Mouse (Mus musculus) midbrain, embryonic 12.5 days (tissue): ENCODE results near the gene Olfr599. TPM values are rescaled to one million over a fixed set of nuclear protein-coding genes. Genes with fewer than 3 reads are reported as not detected.
"Not testable (repeated sequence)": the region's sequence is repeated elsewhere in the genome, so short reads cannot be mapped to it uniquely, and the experiment has no call there.

Source experiments
- ATAC-seq: fragments of 200-750 bp; cut with Nextera tagmentation; 2 replicates; pipeline ENCODE4 v1.8.0; 2017; ENCODE audit warnings: low read depth, moderate TSS enrichment, moderate library complexity; ENCODE audit not compliant: low FRiP score
- H3K27ac ChIP-seq: fragments of 300-500 bp; sonication (generic); replicated peaks from 2 replicates; pipeline ENCODE4 v1.5.1; 2016; ENCODE audit warnings: mild to moderate bottlenecking
- H3K27me3 ChIP-seq: fragments of 300-500 bp; sonication (generic); 2 replicates; pipeline ENCODE4 v1.6.1; 2016; ENCODE audit warnings: mild to moderate bottlenecking
- H3K36me3 ChIP-seq: fragments of 300-500 bp; sonication (generic); 2 replicates; pipeline ENCODE4 v1.6.1; 2016
- H3K4me1 ChIP-seq: fragments of 300-500 bp; sonication (generic); 2 replicates; pipeline ENCODE4 v1.6.1; 2016
- H3K4me2 ChIP-seq: fragments of 300-500 bp; sonication (generic); replicated peaks from 2 replicates; pipeline ENCODE4 v1.6.1; 2016; ENCODE audit warnings: mild to moderate bottlenecking, moderate library complexity
- H3K4me3 ChIP-seq: fragments of 300-500 bp; sonication (generic); 2 replicates; pipeline ENCODE4 v1.5.1; 2016; ENCODE audit warnings: mild to moderate bottlenecking
- H3K9ac ChIP-seq: fragments of 300-500 bp; sonication (generic); replicated peaks from 2 replicates; pipeline ENCODE4 v1.6.1; 2016; ENCODE audit warnings: mild to moderate bottlenecking, moderate library complexity
- H3K9me3 ChIP-seq: fragments of 300-500 bp; sonication (generic); 2 replicates; pipeline ENCODE4 v1.6.1; 2016; ENCODE audit warnings: mild to moderate bottlenecking
- WGBS: fragments of 180-500 bp; shearing (Covaris S2); methylation state at CpG from one replicate; pipeline ENCODE4 v1.1.7; 2016; 5-methylcytosine and 5-hydroxymethylcytosine counted together
- polyA plus RNA-seq: library from polyadenylated mRNA; unstranded; fragments of >200 nt; fragmentation: Nextera tagmentation; extraction: Ambion mirVana; gene quantifications from 2 replicates; pipeline ENCODE4 v1.2.1, GENCODE M21; 2016

The Olfr599 gene
- not detected in 2 replicates for polyA plus RNA-seq

DNA sequence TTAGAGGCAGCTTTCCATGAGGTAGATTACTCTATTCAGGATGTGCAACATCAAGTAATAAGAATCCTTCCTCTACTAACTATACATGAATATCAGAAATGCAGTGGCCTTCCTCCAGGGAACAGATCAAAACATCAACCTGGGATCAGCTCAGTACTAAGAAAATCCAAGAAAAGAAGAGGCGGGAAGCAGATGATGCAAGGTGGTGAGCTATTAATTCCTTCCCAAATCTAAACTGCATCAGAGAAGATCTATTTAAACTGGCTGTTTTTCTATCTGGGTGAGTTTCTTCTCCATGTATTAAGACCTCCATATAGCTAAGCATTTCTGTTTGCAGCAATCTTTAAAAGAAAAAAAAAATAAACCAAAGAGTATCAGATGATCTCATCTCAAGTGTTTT lies at the start of gene Olfr599:
TSS of gene Olfr599 (plus strand) at position 301 of the 400 bp plus-strand sequence.
- no peak for ATAC-seq

GRCm38 (mm10) chr7:103305348-103305747 lies 30.4 kb upstream of the Olfr599 start, which contains the start of gene Olfr596:
Gene Olfr596, plus strand, starts transcription at chr7:103305648.
- 94% methylated on average over 2 of the region's 2 CpGs for WGBS

More for the DNA sequence above, at the start of gene Olfr599:
- 92% methylated on average over 1 of the region's 1 CpGs for WGBS
- Histone ChIP-seq H3K4me3 (no peak within 1 kb of the TSS), H3K36me3 (no peaks in the 10 kb centered on the region), H3K4me2 (no peak within 1 kb of the TSS), H3K4me1 (no peaks in the 10 kb centered on the region), H3K27me3 (no peaks in the 10 kb centered on the region), H3K27ac (no peak within 1 kb of the TSS), H3K9ac (no peak within 1 kb of the TSS), H3K9me3 (no peaks in the 10 kb centered on the region)

DNA sequence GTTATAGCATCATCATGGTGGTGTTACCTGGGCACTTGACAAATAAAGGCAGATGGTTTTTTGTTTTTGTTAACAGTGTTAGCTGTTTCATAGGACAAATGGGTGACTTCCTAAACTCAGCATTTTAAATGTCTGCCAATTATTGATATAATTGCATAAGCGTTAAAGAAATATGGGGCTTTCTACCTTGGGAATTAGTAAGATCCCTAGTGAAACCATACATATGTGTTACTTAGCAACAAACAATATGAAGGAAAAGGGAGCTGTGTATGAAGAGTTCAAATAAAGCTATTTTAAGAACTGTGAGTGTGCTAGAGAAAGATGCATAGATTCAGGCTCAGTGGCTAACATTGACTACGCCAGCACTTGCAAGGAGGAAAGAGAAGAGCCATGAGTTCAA lies 19.7 kb upstream of the Olfr599 start, which contains the start of gene Olfr597:
TSS of gene Olfr597 (plus strand) at position 301 of the 400 bp plus-strand sequence.
- 92% methylated on average over 2 of the region's 2 CpGs for WGBS
- not testable (repeated sequence) for H3K36me3 ChIP-seq, H3K4me1 ChIP-seq, H3K4me2 ChIP-seq, ATAC-seq, H3K4me3 ChIP-seq, H3K9me3 ChIP-seq, H3K27me3 ChIP-seq, H3K9ac ChIP-seq, H3K27ac ChIP-seq

More at GRCm38 (mm10) chr7:103305348-103305747, 30.4 kb upstream of the Olfr599 start, which contains the start of gene Olfr596:
- H3K4me1 ChIP-seq, H3K9ac ChIP-seq, H3K36me3 ChIP-seq, H3K27me3 ChIP-seq, H3K4me2 ChIP-seq, H3K4me3 ChIP-seq, ATAC-seq, H3K27ac ChIP-seq, H3K9me3 ChIP-seq: not testable (repeated sequence)

DNA sequence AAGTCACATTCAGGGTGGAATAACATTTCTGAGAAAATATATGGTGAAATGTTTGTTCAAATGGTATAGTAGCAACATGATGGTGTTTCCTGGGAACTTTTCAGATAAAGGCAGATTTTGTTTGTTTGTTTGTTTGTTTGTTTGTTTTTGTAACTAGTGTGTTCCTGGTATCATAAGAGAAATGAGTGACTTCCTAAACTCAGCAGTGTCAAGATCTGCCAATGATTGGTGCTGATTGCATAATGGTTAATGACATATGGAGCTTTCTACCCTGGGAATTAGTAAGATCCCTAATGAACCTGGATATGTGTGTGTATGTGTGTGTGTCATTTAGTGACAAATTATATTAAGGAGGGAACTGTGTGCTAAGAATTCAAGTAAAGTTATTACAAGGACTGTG lies 12.4 kb upstream of the Olfr599 start, which contains the start of gene Olfr598:
TSS of gene Olfr598 (plus strand) at position 301 of the 400 bp plus-strand sequence.
- Histone ChIP-seq H3K27me3 (no peaks in the 10 kb centered on the region), H3K27ac (no peak within 1 kb of the TSS), H3K36me3 (no peaks in the 10 kb centered on the region), H3K4me2 (no peak within 1 kb of the TSS), H3K4me1 (no peaks in the 10 kb centered on the region), H3K4me3 (no peak within 1 kb of the TSS), H3K9ac (no peak within 1 kb of the TSS), H3K9me3 (no peaks in the 10 kb centered on the region)
- ATAC-seq: no peak

DNA sequence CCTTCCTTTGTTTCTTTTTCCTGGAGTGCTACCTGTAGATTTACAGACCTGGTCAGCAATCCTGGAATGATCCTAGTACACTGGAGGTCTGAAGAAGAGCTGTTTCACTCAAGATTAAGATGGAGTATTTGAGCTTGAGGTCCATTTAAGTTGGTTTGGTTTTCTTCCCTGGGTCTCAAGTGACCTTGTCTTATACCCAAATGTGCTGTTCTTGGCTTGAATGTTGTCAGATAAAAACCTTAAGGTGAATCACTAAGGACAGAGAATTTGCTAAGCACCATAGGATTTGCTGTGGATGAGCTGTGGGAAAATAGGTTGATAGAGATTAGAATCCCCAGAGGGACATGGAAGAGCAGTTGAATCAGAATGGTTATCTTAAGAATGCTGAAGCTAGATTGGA lies 13.9 kb downstream of the Olfr599 start, which contains the start of gene Olfr600:
TSS of gene Olfr600 (minus strand) at position 101 of the 400 bp plus-strand sequence.
- Histone ChIP-seq H3K4me3 (no peak within 1 kb of the TSS), H3K9ac (no peak within 1 kb of the TSS), H3K4me2 (no peak within 1 kb of the TSS), H3K36me3 (no peaks in the 10 kb centered on the region), H3K27ac (no peak within 1 kb of the TSS), H3K9me3 (no peaks in the 10 kb centered on the region), H3K4me1 (no peaks in the 10 kb centered on the region), H3K27me3 (no peaks in the 10 kb centered on the region)
- no peak for ATAC-seq

DNA sequence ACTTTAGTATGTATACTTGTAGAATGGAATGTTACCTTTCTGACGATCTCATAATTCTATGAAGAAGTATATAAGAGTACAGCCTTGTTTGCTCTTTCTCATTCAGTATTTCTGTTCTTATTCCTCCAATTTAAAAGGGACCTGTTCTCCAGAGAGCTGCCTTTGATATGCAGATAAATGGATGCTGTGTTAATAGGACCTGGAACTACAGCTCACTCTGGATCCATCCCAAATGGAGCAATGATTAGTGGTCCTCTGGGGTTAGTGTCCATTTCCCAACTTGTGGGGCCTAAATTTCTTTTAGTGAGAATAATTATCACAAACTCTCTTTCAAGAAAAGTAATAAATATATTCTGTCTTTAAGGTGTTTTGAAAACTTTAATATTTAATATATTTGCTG lies 26.8 kb downstream of the Olfr599 start, which contains the start of gene Olfr601:
TSS of gene Olfr601 (minus strand) at position 101 of the 400 bp plus-strand sequence.
- no peak within 1 kb of the TSS for H3K9ac ChIP-seq
- H3K4me3 ChIP-seq: no peak within 1 kb of the TSS
- H3K4me1 ChIP-seq: no peaks in the 10 kb centered on the region
- H3K27me3 ChIP-seq: no peaks in the 10 kb centered on the region
- ATAC-seq: no peak
- no peak within 1 kb of the TSS for H3K4me2 ChIP-seq
- 96% methylated on average over 1 of the region's 1 CpGs for WGBS
- no peak within 1 kb of the TSS for H3K27ac ChIP-seq
- H3K9me3 ChIP-seq: no peaks in the 10 kb centered on the region
- no peaks in the 10 kb centered on the region for H3K36me3 ChIP-seq

DNA sequence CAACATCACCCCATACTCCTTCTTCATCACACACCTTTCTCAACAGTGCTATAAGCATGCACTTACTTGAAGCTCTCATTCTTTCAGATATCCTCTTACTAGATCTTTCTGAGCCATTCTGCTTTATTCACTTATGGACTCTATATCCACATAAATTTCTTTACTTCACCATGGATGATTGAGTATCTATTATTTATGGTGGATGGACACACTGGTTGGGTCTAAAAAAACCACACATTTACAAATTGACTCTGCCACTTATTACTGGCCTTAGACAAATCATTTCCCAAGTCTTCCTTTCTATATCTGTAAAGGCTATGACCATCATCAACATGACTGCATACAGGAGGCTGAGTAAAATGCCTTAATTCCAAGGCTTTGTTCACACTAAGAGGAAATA lies 50.4 kb downstream of the Olfr599 start, which contains the start of gene Olfr603:
TSS of gene Olfr603 (minus strand) at position 101 of the 400 bp plus-strand sequence.
- Histone ChIP-seq H3K4me2 (no peak within 1 kb of the TSS), H3K27ac (no peak within 1 kb of the TSS), H3K4me1 (no peaks in the 10 kb centered on the region), H3K9ac (no peak within 1 kb of the TSS), H3K9me3 (no peaks in the 10 kb centered on the region), H3K4me3 (no peak within 1 kb of the TSS), H3K27me3 (no peaks in the 10 kb centered on the region), H3K36me3 (no peaks in the 10 kb centered on the region)
- ATAC-seq: no peak

Other genes starting within 250 kb of the Olfr599 start
- gene Olfr585, start 238.2 kb upstream of the Olfr599 start, polyA plus RNA-seq: not detected in 2 replicates
- gene Olfr586, start 210.3 kb upstream of the Olfr599 start, polyA plus RNA-seq: not detected in 2 replicates
- gene Olfr588-ps1, start 195.0 kb upstream of the Olfr599 start, polyA plus RNA-seq: not detected in 2 replicates
- not detected in 2 replicates for gene Olfr589, start 179.6 kb upstream of the Olfr599 start, polyA plus RNA-seq
- not detected in 2 replicates for gene Olfr591, start 157.6 kb upstream of the Olfr599 start, polyA plus RNA-seq
- gene Olfr592, start 151.1 kb upstream of the Olfr599 start, polyA plus RNA-seq: not detected in 2 replicates
- gene Olfr593, start 124.1 kb upstream of the Olfr599 start, polyA plus RNA-seq: not detected in 2 replicates
- gene Olfr594, start 118.9 kb upstream of the Olfr599 start, polyA plus RNA-seq: not detected in 2 replicates
- gene Usp17ld, start 83.4 kb upstream of the Olfr599 start, polyA plus RNA-seq: not detected in 2 replicates
- not detected in 2 replicates for gene Olfr596, start 30.3 kb upstream of the Olfr599 start, polyA plus RNA-seq
- gene Olfr597, start 19.6 kb upstream of the Olfr599 start, polyA plus RNA-seq: not detected in 2 replicates
- gene Olfr598, start 12.3 kb upstream of the Olfr599 start, polyA plus RNA-seq: not detected in 2 replicates
- gene Olfr600, start 13.8 kb downstream of the Olfr599 start, polyA plus RNA-seq: not detected in 2 replicates
- not detected in 2 replicates for gene Olfr601, start 26.7 kb downstream of the Olfr599 start, polyA plus RNA-seq
- not detected in 2 replicates for gene Olfr603, start 50.3 kb downstream of the Olfr599 start, polyA plus RNA-seq
- not detected in 2 replicates for gene Usp17lc, start 79.2 kb downstream of the Olfr599 start, polyA plus RNA-seq
- not detected in 2 replicates for gene Olfr605, start 109.5 kb downstream of the Olfr599 start, polyA plus RNA-seq
- not detected in 2 replicates for gene Olfr606, start 113.1 kb downstream of the Olfr599 start, polyA plus RNA-seq
- not detected in 2 replicates for gene Olfr607, start 128.2 kb downstream of the Olfr599 start, polyA plus RNA-seq
- not detected in 2 replicates for gene Olfr608, start 134.0 kb downstream of the Olfr599 start, polyA plus RNA-seq
- not detected in 2 replicates for gene Olfr609, start 162.1 kb downstream of the Olfr599 start, polyA plus RNA-seq
- gene Olfr610, start 176.2 kb downstream of the Olfr599 start, polyA plus RNA-seq: not detected in 2 replicates
- not detected in 2 replicates for gene Olfr611, start 184.9 kb downstream of the Olfr599 start, polyA plus RNA-seq
- not detected in 2 replicates for gene Olfr612, start 206.8 kb downstream of the Olfr599 start, polyA plus RNA-seq
- gene Olfr613, start 212.2 kb downstream of the Olfr599 start, polyA plus RNA-seq: not detected in 2 replicates
- not detected in 2 replicates for gene Olfr615, start 220.2 kb downstream of the Olfr599 start, polyA plus RNA-seq
- not detected in 2 replicates for gene Olfr616, start 233.2 kb downstream of the Olfr599 start, polyA plus RNA-seq
- gene Olfr617, start 237.1 kb downstream of the Olfr599 start, polyA plus RNA-seq: not detected in 2 replicates